Mouse (Mus musculus): ENCODE measurements around the gene Olfr92.
"Not testable (repeated sequence)": the region's sequence is repeated elsewhere in the genome, so short reads cannot be mapped to it uniquely, and the experiment has no call there.

Olfr92 gene

DNA sequence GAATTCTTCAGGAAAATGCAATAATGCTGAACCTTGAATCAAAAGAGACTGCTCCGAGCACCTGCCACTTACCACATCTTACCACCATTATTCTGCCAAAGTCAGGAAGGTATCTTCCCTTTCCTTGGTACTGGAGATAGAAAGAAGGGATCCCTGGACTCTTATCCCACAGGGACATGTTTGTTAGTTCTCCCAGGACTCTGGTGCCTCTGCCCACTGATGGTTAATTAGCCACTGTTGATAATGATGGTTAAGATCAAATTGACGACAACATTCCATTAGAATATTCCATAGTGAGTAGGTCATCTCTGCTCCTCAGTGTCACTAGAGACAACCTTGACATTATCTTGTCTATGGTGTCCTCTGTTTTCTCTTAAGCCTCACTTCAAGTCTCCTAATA, at the start of gene Olfr92:
Gene Olfr92, minus strand, starts transcription at position 101 of the 400 bp plus-strand sequence.
- DNase-seq (ENCODE audit: low spot score): no peak

- no peak for DNase-seq (ENCODE audit: low spot score)
These were observed 41.5 kb upstream of the Olfr92 start, which contains the start of gene Olfr93 for GRCm38 (mm10) chr17:37161394-37161793. Olfr93 (minus strand) TSS chr17:37161494.

GRCm38 (mm10) chr17:37131366-37131765, 11.5 kb upstream of the Olfr92 start:
- not testable (repeated sequence) for DNase-seq (ENCODE audit: low spot score)

DNA sequence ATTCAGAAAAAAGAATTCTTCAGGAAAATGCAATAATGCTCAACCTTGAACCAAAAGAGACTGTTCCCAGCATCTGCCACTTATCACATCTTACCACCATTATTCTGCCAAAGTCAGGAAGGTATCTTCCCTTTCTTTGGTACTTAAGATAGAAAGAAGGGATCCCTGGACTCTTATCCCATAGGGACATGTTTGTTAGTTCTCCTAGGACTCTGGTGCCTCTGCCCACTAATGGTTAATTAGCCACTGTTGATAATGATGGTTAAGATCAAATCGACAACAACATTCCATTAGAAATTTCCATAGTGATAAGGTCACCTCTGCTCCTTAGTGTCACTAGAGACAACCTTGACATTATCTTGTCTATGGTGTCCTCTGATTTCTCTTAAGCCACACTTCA, 21.7 kb downstream of the Olfr92 start, which contains the start of gene Olfr91:
Gene Olfr91, minus strand, starts transcription at position 101 of the 400 bp plus-strand sequence.
- DNase-seq (ENCODE audit: low spot score): no peak

- no peak for DNase-seq (ENCODE audit: low spot score)
These were observed 26.6 kb downstream of the Olfr92 start for GRCm38 (mm10) chr17:37093289-37093688.

- DNase-seq (ENCODE audit: low spot score): no peak
These were observed 27.7 kb downstream of the Olfr92 start for GRCm38 (mm10) chr17:37092198-37092597.

GRCm38 (mm10) chr17:37088399-37088798, 31.5 kb downstream of the Olfr92 start, which contains the start of gene Olfr90:
Olfr90 (minus strand) TSS chr17:37088499.
- DNase-seq (ENCODE audit: low spot score): no peak

DNA sequence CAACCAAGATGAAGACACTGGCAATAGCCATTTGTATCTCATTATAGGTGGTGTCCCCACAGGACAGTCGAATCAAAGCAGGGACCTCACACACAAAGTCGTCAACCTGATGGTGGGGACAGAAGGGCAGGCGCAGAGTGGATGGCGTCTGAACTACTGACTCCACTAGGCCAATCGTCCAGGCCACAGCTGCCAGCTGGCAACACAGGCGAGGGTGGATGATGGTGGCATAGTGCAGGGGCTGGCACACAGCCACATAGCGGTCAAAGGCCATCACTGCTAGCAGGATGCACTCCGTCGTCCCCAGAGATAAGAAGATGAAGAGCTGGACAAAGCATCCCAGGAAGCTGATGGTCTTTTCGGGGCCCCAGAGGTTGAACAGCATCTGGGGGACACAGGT, 34.3 kb downstream of the Olfr92 start:
- DNase-seq (ENCODE audit: low spot score): no peak

- no peak for DNase-seq (ENCODE audit: low spot score)
These were observed 35.3 kb downstream of the Olfr92 start for GRCm38 (mm10) chr17:37084632-37085031.

DNA sequence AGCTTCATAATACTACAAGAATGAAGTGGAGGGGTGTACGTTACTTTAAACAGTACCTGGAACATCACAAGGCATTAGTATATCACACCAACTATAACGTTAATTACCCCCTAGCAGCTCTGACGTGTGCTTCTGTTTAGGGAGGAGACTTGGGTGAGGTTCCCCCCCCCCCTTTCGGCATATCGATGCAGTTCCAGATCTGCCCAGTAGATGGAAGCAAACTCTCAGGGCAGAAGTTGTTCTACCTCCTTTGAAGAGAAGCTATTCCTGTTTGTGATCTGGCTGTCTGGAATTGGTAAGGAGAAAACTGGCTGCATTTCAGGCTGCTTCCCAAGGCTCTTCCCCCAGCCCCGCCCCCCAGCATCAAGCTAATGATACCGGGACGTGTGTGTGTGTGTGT, 36.6 kb downstream of the Olfr92 start:
- no peak for DNase-seq (ENCODE audit: low spot score)

DNA sequence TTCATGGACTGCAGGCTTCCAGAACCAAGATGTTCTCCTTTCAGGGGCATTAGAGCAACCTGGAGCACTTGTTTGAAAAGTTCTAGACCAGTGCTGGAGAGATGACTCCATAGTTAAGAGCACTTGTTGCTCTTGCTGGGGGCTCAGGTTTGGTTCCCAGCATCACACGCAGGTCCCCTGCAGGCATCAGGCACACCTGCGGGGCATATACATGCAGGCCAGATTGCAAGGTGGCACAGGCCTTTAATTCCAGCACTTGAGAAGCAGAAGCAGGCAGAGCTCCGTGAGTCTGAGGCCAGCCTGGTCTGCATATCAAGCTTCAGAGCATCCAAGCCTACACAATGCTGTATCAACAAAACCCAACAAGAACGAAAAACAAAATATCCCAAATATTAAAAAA, 38.2 kb downstream of the Olfr92 start:
- no peak for DNase-seq (ENCODE audit: low spot score)

GRCm38 (mm10) chr17:37080119-37080518, 39.8 kb downstream of the Olfr92 start:
- DNase-seq (ENCODE audit: low spot score): no peak

GRCm38 (mm10) chr17:37078990-37079389, 40.9 kb downstream of the Olfr92 start:
- DNase-seq (ENCODE audit: low spot score): no peak

DNA sequence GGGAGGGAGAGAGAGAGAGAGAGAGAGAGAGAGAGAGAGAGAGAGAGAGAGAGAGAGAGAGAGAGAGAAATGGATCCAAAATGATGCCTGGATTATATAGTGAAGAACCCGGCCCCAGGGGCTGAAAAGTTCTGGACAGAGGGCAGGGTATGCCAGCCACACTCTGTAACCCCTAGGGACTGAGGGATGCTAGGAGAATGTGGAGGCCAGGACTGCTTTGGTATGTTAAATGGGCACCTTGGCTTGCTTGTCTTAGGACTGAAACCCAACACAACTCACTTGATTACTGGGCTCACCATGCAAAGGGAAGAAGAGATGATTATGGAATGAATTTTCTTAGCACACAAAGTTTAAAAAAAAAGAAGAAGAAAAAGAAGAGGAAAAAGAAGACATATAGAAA, 41.7 kb downstream of the Olfr92 start:
- no peak for DNase-seq (ENCODE audit: low spot score)

- DNase-seq (ENCODE audit: low spot score): no peak
These were observed 44.1 kb downstream of the Olfr92 start for GRCm38 (mm10) chr17:37075766-37076165.

DNA sequence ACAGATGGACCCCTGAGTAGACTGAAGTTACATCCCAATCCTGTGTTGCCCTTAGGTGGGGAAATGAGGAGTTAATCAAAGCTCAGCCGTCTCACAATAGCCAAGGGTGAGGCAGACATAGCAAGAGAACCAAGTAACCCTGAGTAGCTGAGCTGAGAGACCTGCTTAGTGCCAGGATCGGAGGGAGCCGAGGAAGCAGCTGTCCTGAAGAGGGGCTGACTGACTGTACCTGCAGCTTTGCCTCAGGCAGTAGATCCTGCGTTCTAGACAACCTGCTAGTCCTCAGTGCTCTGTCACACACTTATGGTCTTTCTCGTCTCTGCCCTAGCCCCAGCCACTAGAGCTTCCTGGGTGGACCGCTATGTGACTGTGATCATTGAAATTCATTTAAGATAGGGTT, 44.7 kb downstream of the Olfr92 start:
- no peak for DNase-seq (ENCODE audit: low spot score)

DNA sequence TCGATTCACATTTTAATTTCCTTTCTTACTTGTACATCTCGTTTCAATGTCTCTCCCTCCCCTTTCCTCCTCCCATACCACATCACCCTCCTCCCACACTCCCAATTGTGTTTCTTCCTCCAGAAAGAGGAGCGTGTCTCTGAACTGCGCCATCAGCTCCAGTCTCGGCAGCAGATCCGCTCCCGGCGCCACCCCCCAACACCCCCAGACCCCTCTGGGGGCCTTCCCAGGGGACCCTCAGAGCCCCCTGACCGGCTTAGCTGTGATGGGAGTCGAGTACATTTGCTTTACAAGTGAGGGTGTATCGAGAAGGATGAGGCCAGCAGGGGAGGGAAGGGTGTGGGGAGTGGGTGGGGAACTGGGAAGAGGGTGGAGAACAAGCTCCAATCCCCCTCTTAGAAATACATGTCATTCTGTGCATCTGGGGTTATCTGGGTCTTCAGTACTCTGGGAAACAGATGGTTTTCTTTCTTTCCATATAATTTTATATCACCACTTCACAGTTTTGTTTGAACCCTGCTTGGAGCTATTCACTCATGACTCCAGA, 47.1 kb downstream of the Olfr92 start:
- DNase-seq (ENCODE audit: low spot score): no peak

- DNase-seq (ENCODE audit: low spot score): no peak
These were observed 47.7 kb downstream of the Olfr92 start for GRCm38 (mm10) chr17:37072080-37072729.

DNA sequence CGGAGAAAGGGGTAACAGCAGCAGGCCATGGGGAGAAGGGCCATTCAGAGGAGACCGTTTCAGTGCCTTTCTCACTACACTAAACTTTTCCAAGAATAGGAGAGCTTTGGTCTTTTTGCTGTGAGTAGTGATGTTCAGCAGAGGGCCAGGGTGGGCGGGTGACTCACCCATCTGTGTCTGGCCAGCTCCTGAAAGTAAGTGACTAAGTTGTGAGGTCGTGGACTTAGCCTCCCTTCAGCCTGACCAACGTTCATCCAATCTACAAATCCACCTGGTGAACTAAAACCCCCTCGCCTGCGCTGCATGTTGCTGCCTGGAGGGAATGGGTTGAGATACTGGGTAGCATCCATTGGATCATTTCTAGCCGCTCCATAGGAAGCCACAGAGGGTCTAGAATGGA, 49.8 kb downstream of the Olfr92 start:
- no peak for DNase-seq (ENCODE audit: low spot score)

GRCm38 (mm10) chr17:37067861-37068260, 52.0 kb downstream of the Olfr92 start:
- no peak for DNase-seq (ENCODE audit: low spot score)

- DNase-seq (ENCODE audit: low spot score): no peak
These were observed 53.9 kb downstream of the Olfr92 start for GRCm38 (mm10) chr17:37065993-37066392.

GRCm38 (mm10) chr17:37063686-37064495, 56.0 kb downstream of the Olfr92 start:
- no peak for DNase-seq (ENCODE audit: low spot score)

DNA sequence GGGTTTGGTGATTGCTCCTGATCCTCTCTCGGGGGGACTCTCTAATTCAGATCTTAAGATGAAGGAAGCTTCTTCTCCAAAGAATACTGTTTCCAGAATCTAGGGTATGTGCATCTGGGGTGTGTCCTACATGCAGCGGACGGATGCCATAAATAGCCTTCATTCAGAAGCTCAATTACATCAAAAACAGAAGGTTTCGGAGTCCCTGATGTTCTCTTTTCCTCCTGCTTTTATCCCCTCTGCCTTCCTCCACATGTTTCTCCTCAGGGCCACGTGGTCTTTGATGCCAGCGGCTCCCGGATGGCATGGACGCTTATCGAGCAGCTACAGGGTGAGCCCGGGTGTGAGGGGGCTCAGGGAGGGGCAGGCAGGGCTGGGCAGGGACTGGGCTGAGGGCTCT, 56.8 kb downstream of the Olfr92 start:
- no peak for DNase-seq (ENCODE audit: low spot score)

Data from left cerebral cortex, adult 11 months (tissue).